Mouse (Mus musculus) heart, postnatal 0 days (tissue): ENCODE measurements at regions not wholly inside any gene's neighbourhood (a gene's known extent, or its start where the extent isn't known, plus 50 kb on each side); places are given as distances from the start of the nearest gene placed in this dataset.

Experiments used
- CTCF ChIP-seq: IDR thresholded peaks from 2 replicates; pipeline ENCODE4 v1.5.1; 2016; ENCODE audit warnings: antibody characterized with exemption, control low read depth, low read depth
- EP300 ChIP-seq: IDR thresholded peaks from 2 replicates; pipeline ENCODE4 v1.6.1; 2016; ENCODE audit warnings: antibody characterized with exemption, low read depth

- no peak for TF ChIP-seq CTCF
- no peak for TF ChIP-seq EP300
Observed at GRCm38 (mm10) chr1:154961271-154961670, 77.0 kb upstream of the Cacna1e start.
